Mouse (Mus musculus): Measurements from ENCODE around the gene Sorl1.

- TF ChIP-seq POLR2A (IDR thresholded peaks at IDR 0.05; ENCODE audit: borderline replicate concordance, low read depth, low read length), result no peak
- no peak for TF ChIP-seq CTCF (IDR thresholded peaks at IDR 0.05; ENCODE audit: low read depth, low read length)
These were observed 179.1 kb downstream of the Sorl1 start for GRCm38 (mm10) chr9:41944964-41945363.

All from bone marrow macrophage, adult 2 months (primary cell).